Mouse (Mus musculus) c-Kit-negative CD71-positive TER-119-positive erythroid progenitor cells, embryonic 14.5 days (primary cell): ENCODE data around the gene Hdhd5.

Source experiments
- DNase-seq: peaks from one replicate; pipeline ENCODE4 v3.0.0-alpha.2; 2013; ENCODE audit warnings: low read depth, low spot score

Hdhd5 gene

DNA sequence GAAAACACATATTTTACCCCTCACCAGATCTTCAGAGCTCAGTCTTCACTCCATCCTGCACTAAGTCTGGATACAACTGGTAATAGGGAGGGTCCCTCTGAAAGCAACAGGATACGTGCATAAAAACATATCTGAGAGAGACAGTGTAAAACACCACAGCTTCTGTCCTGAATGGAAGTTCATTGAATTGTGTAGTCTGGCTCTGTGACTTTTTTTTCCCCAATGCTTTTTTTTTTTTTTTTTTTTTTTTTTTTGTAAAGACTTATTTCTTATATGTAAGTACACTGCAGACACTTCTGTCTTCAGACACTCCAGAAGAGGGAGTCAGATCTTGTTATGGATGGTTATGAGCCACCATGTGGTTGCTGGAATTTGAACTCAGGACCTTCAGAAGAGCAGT, 1.5 kb upstream of the Hdhd5 start:
- no peak for DNase-seq

DNA sequence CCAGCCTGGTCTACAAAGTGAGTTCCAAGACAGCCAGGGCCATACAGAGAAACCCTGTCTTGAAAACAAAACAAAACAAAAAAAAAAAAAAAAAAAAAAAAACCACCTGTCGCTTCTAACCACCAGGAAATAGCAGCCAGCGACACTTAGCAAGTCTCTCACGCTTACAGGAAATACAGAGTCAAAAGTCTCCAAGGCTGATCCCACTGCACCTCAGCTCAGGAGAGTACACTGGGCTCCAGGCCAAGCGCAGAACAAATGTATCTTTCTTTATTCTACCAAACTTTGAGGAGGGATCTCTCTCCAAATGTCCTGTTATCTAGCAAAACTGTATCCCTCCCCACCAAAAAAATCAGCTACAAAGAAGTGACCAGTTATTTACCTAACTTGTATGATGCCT, 2.0 kb downstream of the Hdhd5 start:
- DNase-seq, result no peak

DNA sequence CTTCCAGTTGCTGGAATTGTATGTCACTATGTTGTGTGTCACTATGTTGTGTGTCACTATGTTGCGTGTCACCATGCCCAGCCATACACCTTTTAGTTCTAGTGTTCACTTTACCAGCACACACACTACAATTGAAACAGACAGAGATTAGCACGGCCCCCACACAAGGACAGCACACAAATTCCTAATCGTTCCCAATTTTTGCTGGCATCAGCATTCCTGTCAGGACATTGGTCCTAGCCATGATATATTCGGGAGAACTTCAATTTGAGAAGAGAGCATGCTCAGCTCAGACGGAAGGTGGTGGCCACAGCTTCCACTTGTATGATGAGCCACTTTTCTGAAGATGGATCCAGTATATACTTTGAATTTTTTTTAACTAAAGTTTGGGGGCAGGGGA, 6.3 kb downstream of the Hdhd5 start:
- no peak for DNase-seq

DNA sequence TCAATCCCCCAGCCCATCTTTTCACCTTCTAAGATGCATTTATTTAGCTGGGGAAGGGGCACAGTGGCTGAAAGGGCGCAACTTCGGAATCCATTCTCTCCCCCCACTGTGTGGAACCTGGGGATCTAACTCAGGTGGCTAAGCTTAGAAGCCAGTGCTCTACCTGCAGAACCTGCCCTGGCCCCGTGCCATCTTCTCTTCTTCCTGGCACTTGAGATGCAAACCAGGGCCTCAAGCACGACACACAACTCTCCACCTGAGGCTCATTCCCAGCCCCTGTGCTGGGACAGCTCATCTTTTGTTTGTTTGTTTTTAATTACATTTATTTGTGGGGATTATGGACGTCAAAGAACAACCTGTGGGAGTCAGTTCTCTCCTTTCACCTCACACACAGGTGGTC, 11.5 kb downstream of the Hdhd5 start:
- DNase-seq, result no peak

DNA sequence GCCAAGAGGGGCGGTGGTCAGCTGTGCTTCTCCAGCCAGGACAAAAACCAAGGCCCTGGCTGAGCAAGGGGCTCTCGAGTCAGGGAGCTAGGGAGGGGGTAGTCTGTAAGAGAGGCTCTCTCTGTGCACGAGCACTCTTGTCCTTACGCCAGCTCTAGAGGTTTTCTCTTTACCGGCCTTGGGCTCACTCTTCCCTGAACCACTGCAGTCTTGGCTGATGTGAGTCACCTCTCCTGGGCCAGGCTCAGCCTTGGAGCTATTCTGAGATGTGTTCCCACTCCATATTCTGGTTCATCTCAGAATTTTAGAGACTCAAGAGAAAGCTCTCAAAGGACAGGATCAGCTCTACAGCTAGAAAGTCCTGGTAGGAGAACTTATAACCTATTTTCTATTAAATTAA, 13.8 kb downstream of the Hdhd5 start:
- no peak for DNase-seq

DNA sequence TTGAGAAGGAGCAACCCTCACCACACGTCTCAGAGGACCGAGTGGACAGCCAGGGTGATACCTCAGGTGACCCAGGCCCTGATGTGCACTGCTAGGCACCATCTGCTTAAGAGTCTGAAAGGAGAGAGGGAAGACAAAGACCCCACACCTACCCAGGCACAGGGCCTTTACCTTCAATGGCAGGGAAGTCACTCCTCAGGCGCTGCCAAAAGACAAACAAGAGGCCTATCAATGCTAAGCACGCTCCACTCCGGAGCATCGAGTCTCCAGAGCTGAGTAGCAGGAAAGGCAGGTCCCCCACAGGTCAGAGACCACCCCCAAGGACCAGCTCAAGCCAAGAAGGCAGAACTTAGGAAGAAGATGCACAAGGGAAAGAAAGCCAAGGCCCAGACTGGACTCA, 14.2 kb downstream of the Hdhd5 start:
- DNase-seq, result no peak

DNA sequence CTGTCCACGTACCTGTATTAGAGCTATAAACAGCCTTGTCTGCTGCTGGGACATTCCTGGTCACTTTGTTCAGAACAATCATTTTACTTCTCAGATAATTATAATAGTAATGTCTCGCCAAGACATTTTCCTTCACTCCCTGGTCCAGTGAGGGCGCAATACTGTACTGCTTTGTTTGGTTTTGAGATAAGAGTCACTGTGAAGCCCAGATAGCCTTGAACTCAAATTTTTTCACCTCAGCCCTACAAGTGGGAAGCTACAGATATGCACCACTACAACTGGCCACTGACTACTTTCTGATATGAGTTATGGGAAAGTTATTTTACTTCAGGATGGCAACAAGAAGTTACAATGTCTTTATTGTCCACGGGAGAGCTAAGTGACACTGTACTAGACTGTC, 14.7 kb downstream of the Hdhd5 start:
- peak; percentile 50 for DNase-seq

DNA sequence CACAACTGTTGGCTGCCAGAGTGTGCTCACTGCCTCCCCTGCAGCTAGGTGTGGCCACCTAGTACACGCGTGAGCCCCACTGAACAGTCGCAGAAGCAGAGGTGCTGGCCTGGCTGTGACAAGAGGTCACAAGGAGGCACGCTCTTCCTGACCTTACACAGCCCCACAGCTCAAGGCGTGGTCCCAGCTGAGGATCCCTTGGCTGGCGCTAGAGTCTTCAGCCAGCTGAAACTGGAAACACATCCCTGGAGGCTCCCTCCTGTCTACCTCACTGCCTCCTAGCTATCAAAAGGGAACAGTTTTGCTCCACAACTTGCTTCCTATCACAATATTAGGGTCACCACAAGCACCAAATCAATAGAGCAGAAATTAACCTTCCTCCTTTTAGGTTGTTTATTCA, 19.9 kb downstream of the Hdhd5 start:
- no peak for DNase-seq

DNA sequence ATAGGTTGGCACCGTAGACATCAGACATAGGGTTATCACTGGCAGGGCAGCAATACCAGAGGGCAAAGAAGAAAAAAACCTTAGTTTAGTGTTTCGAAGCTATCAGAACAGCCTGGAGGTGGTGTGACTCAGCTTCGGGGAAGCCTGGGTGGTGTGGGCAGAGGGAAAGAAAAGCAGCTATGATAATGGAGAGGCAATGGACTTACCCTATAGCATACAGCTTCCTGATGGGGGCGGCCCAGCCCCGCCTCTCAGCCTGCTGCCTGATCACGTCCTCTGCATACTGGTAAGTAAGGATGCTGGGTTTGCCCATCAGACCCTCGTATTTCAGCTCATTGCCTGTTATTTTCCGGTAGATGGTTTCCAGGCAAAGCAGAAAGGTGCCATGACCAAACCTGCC, 20.7 kb downstream of the Hdhd5 start:
- DNase-seq, result no peak

DNA sequence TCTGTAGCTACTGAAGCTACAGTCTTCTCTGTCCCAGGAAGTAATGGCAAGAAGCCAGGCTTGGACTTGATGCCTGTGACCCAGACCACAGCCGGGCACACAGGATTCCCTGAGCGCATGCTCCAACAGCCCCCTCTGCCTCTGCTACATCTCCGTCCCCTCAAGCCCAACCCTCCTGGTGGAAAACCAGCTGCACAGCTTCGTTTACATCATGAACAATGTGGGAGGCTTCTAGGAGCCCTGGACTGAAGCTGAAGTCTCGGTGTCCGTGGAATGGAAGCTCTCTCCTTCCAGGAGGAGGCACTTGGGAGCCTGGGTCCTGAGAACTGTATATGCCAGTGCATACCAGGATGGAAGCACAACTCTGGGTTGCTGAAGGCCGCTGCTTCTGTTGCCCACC, 21.1 kb downstream of the Hdhd5 start:
- DNase-seq, result no peak

DNA sequence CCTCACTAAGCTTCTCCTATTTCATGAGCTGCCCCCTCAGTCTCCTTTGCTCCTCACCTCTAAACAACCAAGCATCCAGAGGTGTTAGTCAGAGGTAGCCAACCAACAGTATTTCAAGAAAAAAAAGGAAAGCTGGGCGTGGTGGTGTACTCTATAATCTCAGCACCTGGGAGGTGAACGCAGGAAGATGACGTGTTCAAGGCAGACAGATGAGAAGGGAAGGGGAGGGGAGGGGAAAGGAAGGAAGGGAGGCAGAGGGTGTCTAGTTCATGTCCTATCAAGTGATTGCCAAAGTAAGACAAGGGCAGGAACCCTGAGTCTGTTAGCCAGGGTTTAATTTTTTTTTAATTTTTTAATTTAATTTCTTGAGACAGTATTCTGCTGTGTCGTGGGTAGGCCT, 22.5 kb downstream of the Hdhd5 start:
- no peak for DNase-seq

DNA sequence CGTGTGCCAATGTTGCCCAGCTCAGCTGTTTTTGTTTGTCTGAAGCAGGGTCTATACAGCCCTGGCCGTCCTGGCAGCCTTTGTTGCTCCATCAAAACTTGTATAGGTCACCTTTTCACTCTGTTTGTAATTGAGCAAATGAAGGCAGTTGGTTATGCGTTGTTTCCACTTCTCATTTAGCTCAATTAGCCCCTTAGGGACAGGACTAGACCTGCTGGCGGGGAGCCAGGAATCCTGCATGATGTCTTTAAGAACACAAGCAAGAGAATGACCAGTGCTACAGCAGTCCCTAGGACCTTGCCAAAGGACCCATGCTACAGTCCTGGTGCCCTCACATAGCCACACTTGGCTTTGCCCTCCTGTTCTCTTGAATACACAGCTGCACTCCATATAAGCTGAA, 25.6 kb downstream of the Hdhd5 start:
- DNase-seq, result no peak

DNA sequence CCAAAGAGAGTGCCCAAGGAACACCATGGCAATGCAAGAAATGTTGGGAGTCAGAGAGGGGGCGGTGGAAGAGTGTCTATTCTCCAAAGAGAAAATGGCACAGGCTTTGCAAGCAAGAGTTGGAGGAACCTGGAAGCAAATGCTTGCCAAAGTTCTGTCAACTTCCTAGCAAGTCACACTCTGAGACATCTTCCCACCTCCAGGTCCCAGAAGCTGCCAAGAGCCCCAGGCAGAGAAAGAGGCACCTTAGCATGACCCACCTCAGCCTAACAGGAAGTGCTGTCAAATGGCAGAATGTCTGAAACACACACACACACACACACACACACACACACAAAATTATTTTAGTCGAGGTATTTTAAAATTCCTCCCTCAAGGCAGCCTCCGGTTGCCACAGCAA, 27.1 kb downstream of the Hdhd5 start:
- no peak for DNase-seq

DNA sequence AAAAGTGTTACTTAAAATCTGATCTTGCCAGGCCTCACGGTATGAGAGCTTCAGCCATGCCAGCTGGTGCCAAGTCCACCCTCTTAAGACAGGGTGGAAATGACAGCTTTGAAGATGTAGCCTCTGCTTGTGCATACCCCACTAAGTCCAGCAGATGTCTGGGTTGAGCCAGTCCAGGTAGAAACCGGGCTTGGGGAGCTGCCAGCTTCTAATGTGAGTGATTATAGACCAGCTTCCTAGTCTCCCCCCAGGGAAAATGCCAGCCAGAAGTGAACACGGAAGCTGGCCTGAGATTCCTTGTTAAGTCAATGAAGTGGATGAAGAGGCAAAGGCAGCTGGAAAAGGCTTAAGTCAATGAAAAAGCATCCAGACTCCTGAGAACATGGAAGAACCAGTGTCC, 34.6 kb downstream of the Hdhd5 start:
- no peak for DNase-seq

DNA sequence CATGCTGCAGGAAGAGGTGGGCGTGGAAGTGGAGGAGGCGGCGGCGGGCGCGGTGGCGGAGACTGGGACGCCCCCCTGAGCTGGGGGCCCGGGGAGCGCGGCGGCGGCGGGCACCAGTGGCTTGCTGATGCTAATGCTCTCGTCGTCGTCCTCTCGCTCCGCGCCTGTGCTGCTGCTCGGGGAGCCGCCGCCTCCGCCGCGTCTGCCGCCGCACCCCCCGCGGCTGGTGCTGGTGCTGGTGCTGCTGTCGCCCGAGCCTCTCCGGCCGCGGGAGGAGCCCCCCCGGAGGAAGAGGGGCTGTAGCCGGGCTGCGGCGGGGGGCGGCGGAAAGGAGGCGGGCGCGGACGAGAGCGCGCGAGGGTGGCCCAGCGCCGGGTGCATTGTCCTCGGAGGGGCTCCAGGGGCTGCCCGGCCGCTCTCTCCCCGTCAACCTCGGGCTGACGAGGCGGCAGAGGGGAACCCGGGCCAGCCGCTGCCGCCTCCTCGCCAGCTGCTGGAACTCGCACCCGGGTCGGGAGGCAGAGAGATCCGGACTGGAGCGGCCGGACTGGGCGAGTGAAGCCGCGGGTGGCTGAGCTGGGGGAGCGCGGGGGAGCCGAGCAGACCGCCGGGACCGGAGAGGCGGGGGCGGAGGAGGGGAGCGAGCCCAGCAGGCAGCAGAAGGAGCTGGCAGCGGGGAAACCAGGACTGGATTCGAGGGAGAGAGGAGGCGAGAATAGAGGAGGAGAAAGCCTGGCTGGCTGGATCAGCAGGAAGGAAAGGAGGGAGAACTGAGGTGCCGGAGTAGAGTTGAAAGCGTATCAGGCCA, 37.5 kb downstream of the Hdhd5 start, which contains the start of gene Tmem121b:
Tmem121b (minus strand) TSS at position 434 of the 808 bp plus-strand sequence.
- no peak for DNase-seq

DNA sequence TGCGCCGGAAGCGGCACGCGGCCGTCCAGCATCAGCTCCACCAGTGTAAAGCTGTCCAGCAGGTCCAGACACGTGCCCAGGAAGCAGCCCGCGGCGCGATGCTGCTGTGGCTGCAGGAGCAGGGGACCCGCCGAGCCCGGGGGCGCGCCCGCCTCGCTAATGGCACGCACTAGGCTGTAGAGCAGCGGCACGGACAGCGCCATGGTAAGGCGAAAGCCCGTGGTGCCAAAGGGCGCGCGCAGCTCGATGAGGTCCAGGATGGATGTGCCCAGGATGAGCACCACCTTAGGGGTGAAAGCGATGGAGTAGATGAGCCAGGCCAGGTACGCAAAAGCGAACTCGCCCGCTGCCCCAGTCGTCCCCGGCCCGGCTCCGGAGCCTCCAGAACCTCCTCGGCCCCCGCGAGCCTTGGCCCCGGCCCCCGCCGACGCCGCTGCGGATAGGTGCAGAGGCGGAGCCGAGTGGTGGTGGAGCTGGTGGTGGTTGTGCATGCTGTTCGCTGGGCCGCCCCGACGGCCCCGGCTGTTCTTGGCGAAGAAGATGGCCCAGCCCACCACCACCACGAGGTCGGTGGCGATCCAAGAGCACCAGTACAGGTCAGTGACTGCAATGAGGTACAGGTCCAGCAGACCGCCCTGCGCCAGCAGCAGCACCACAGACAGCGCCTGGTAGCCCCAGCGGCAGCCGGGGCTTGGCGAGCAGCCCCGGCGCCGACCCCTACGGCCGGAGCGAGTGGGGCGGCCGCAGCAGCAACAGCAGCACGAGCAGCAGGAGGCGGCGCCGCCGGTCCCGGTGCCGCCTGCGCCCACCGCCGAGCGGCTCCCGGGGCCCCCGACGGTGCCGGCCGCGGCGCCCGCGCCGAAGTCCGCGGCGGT, 38.4 kb downstream of the Hdhd5 start:
- no peak for DNase-seq

DNA sequence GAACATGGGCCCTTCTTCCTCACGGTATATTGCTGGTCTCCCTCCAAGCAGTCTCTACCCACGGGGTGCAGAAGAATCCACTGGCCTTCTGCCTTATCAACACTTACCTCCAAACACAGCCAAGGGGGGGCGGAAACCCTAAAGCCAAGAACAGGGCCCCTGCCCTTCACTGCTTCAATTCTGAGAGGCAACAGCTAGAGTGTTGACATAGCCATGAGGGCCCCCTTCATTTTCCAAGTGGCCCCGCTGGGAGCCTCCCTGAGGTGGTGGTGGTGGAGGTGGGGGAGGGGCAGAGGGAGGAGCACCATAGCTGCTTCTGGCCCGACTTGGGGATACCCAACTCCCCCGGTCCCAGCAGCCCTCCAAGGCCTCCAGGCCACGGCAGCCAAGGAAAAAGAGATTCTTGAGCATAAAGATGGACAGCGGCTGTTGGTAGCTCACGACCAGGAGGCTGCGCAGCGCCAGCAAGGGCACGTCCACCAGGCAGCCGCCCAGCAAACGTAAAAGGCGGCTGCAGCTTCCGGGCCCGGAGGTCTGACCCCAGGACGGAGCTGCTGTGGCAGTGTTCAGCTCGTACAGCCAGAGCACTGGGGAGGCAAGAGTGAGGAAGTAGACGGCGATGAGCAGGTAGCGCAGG, 39.1 kb downstream of the Hdhd5 start:
- DNase-seq, result no peak

DNA sequence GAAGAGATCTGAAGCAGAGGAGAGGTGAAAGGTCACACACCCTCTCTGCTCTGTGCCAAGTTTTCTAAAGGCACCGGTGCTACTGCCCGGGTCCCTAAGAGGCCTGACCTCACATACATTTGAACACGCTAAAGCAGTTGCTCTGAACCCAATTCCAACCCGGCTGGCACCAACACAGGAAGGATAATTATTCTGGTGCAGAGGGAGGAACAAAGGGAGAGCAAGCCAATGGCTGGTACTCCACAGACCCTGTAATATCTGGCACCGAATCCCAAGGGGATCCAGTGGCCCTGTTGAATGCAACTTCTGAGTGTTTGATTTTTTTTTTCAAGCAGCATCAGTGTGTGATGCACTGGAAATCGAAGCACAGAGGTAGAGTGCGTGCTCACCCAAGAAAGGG, 40.1 kb downstream of the Hdhd5 start:
- DNase-seq, result no peak

DNA sequence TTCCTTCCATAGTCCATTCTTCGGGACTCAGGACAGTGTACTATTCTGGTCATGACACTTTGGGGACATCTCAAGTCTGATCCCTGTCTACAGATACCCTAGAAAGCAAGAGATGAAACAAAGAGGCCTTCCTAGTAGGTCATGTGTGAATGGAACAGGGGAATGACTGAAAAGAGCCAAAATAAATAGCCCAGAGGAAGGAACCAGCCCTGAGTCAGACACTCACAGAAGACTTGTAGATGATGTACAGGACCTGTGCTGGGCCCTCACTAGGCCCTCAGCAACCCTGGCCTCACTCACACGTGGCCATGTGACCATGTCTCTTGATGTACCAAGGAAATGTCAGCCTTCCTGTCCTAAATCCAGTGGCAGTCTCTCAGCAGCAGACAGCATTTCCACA, 41.7 kb downstream of the Hdhd5 start:
- DNase-seq, result no peak

DNA sequence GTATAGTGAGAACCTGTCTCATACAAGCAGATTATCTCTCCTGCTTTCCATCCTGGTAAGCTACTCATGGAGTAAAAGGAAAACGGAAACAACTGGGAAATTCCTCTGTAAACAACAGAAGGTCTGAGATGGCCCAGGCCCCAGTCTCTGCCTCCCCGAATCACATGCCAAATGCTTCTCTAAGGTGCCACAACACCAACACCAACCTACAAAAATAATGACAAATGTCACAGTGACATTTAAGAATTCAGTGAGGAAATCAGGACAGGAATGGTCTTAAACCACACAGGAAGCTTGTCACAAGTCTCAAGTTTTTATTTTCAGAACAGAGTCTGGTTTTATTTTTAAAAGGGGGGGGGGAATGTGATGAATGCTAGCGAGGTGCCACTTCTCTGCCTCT, 42.5 kb downstream of the Hdhd5 start:
- no peak for DNase-seq

DNA sequence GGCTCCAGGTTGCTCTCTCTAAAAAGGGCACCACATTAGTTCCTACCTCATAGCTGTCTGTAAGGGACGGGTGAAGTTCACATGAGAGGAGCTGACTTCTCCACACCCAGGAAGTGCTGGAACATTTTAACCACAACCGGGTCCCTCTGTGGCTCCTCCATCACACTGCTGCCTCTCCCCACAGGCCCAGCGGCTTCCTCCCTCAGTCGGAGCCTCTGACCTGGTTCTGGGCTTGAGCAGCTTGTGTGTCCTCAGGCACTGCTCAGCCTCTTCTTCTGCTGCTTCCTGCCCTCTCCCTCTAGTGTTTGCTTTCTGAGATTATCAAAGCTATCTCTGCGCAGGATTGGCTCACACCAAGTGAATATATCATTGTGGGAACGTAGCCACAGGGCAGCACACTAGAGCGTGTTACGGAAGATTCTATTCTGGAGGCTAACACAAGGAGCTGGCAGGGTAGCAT, 45.0 kb downstream of the Hdhd5 start:
- no peak for DNase-seq

DNA sequence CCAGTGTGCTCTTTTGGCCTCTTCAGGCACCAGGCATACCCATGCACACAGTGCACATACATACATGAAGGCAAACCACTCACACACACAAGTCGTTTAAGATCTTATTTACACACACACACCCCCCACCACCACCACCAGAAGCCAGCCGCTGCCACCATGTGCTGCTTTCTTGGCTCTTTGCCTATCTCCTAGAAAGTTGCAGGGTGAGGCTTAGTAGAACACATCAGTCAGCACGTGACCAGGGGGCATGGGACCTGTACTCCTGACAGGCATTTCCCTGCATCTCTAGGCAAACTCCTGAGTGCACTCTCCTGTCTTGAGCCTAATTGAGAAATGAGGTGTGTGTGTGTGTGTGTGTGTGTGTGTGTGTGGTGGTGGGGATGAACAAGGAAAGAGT, 46.1 kb downstream of the Hdhd5 start:
- DNase-seq, result no peak
